Mouse (Mus musculus) left cerebral cortex, adult 2 months (tissue): Measurements from ENCODE around the gene Efhd1. TPM values are rescaled to one million over a fixed set of nuclear protein-coding genes. Genes with fewer than 3 reads are reported as not detected.

Experiments used
- DNase-seq, 2 experiments: peaks; one replicate each; pipeline ENCODE4 v3.0.0; 2021 to 2022; ENCODE audit warnings: low spot score in 2 of 2, mixed read lengths in 1 of 2; ENCODE audit errors: extremely low spot score in 1 of 2
- H3K27ac ChIP-seq: fragments of 200-600 bp; 2 replicates; pipeline ENCODE4 v1.8.1; 2022
- H3K4me3 ChIP-seq: fragments of 200-600 bp; 2 replicates; pipeline ENCODE4 v1.8.1; 2022
- CTCF ChIP-seq: fragments of 200-600 bp; IDR thresholded peaks from 2 replicates; pipeline ENCODE4 v1.8.1; 2022; ENCODE audit warnings: antibody characterized with exemption, mild to moderate bottlenecking, moderate library complexity
- intact Hi-C: fragments of 180-260 bp; cut with DNase I; formaldehyde crosslinking; loops from one replicate; pipeline ENCODE4 v1.15.1; 2025
- total RNA-seq, 2 experiments: library from RNA; stranded (reverse); gene quantifications; 2 replicates each; pipeline ENCODE4 v1.2.3; 2021

The Efhd1 gene
- total RNA-seq, 2 experiments from 2014 or later, result 10.0 to 11.0 TPM

DNA sequence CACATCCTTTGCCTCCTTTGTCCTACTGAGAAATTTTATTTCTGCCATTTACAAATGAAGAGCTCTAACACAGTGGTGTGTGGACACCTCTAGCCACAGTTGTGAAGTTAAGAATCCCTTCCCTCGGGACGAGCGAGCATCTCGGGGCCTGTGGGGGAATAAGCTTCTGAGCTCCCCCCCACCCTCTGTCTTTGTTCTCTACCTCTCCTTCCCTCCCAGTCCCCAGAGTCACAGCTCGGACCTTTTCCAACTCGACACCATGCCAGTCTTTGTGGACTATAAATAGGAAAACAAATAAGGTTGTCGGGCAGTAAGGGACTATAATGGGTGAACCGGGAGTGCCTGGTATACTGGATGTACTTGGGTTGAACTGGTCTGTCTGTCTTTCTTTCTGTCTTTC, 27.3 kb downstream of the Efhd1 start:
- TF ChIP-seq CTCF, result no peak
- H3K27ac ChIP-seq, result no peak overlapping the region
- DNase-seq, result no peak
- intact Hi-C loops, result no loop called here
- no peak overlapping the region for H3K4me3 ChIP-seq

DNA sequence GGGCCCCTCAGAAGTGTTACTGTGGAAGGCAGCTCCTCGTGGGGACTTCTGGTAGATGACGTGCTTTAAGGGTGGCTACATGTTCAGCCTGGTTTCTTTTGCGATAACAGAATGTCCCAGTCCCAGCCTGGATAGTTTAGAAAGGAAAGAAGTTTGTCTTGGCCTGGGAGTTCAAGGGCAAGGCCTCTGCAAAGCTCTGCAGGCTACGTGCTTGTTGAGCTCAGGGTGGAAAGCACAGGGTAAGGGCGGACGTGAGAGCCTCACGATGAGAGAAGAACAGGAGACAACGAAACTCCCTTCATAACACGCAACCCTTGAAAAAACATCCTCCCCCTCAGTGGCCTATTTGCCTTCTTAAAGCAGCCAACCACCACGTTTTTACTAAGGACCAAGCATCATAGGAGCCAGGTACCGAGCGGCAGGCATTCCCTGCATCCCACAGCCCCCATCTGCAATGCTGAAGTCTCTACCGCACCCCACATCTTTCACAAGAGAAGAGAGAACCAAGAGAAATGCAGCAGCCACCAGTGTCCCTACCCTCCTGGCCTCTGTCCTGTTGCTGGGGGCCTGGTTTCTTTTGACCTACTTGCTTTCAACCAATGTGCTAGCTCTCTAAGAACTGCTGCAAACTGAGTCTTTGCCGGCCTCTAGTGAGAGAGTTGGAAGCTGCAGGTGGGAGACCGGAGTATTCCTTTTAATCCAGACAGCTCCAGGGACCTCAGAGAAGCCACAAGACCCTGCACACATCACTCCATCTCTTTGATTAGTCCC, 28.4 kb downstream of the Efhd1 start:
- Histone ChIP-seq H3K27ac (no peak overlapping the region; the same call in 1 of the 2 replicates), H3K4me3 (no peak overlapping the region)
- TF ChIP-seq CTCF, result peak; percentile 61
- intact Hi-C loops, result loop anchor here (1.0 kb wide), 1 partner anchor 46 kb away; no protein-coding TSS in a partner anchor
- DNase-seq, result peak; percentile 24 to 46

DNA sequence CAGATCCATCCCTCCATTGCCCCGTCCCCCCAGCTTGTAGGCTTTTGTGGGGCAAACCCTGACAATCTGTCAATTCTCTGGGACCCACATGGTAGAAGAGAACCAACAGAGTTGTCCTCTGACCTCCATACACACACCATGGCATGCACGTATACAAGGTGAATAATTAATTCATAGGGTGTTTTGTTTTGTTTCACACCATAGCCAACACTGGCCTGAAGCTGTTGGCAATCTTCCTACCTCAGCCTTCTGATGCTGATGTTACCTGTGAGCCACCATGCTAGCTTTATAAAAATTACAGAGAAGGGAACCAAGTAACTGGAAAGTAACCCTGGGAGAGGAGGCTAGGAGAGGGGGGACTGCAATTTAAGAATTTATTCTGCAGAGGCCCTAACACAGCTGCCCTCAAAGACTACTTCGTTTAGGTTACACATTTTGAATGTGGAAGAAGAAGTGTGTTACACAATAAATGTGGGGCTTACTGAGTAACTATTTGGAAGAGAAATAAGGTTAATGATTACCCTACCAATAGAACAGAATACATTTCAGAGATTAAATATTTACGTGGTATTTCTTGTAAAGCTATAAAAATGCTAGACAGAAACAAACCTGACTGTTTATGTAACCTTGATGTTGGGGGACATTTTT, 30.0 kb downstream of the Efhd1 start:
- Histone ChIP-seq H3K4me3 (no peak overlapping the region), H3K27ac (no peak overlapping the region)
- DNase-seq, result no peak
- no peak for TF ChIP-seq CTCF
- intact Hi-C loops, result no loop called here

DNA sequence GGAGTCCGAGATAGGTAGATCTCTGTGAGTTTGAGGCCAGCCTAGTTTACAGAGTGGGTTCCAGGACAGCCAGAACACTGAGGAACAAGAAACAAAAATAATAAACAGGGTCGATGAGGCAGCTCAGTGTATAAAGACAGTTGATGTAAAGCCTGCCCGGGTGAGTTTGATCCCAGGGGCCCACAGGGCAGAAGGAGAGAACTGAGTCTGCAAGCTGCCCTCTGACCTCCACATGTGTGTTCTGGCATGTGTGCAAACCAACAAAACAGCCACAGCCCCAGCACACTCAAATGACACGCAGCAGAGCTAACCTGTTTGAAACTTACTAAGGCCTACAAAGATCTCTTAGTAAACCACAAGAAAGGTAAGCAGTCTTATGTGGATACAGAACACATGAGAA, 30.8 kb downstream of the Efhd1 start:
- intact Hi-C loops, result no loop called here

DNA sequence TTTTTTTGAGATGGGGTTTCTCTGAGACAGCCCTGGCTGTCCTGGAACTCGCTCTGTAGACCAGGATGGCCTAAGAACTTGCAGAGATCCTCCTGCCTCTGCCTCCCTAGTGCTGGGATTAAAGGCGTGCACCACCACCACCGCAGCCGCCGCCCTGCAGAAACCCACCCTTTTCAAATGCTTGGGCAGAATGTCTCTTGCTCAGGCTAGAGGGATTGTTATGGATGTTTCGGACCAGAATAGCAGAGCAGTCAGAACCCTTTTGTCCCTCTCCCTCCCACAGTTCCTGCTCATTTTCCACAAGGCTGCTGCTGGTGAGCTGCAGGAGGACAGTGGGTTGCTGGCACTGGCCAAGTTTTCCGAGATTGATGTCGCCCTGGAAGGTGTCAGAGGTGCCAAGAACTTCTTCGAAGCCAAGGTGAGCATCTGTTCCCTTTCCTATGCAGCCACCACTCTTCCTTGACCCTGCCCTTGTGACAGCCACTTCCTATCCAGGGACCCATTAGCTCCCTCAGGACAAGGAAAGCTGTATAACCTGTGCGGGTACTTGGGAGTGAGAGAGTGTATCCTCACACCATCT, 33.3 kb downstream of the Efhd1 start:
- no peak for TF ChIP-seq CTCF
- intact Hi-C loops, result no loop called here
- DNase-seq, result no peak
- no peak overlapping the region for H3K27ac ChIP-seq
- H3K4me3 ChIP-seq, result no peak overlapping the region

More for the DNA sequence above, 30.8 kb downstream of the Efhd1 start:
- no peak for DNase-seq
- no peak overlapping the region for H3K27ac ChIP-seq
- TF ChIP-seq CTCF, result no peak
- H3K4me3 ChIP-seq, result no peak overlapping the region

DNA sequence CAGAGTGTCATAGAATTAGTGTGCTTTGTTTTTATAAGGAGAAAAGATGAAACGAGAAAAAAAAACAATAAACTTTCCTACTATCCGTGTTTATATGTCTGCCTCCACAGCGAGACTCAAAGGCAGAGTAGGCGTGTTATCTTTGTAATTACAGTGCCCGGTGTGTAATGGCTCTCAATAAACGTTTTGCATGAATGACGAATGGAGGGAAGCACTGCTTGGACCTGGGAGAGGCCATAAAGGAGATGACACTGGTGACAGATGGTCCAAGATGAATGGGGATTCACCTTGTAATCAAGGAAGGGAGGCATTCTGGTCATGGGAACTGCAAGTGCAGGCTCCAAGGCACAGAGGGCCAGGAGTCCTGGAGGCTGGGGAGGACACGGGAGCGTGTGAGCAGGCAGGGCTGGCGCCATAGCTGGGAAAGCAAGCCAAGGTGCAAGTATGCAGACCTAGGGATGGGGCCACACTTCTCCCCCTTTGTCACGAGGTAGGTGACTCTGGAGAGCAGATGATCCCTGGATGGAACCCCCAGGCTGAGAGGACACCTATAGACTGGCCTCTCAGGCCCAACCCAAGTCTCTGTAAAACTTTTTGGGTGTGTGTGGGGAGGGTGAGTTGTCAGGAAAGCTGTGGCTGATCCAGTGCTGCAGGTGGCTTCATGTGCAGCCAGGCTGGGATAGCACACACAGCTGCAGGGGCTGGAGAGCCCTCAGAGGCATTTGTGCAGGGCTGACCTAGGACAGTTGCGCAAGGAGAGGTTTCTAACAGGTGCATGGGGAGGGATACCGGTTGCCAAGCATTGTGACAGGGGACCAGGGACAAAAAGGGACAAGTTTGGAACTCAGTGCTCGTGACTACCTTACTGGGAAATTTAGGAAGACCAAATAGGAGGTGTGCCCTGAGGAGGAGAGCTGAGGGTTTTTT, 36.5 kb downstream of the Efhd1 start:
- Histone ChIP-seq H3K4me3 (no peak overlapping the region), H3K27ac (no peak overlapping the region)
- TF ChIP-seq CTCF, result no peak
- DNase-seq, result no peak
- intact Hi-C loops, result no loop called here

DNA sequence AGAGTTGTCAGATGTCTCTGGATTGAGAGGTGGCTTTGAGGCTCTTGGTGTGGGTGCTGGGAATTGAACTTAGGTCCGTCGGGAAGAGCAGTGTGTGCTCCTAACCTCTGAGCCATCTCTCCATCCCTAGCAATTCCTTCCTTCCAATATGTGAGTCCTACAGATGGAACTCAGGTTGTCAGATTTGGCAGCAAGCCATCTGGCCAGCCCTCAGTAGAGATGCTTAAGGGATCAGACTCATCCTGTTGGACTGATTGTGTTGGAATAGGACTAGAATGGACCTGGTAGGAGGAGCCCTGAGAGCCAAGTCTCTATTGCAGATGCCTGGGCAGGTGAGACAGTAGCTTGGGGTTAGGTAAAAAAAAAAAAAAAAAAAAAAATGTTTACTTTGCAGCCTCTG, 37.8 kb downstream of the Efhd1 start:
- intact Hi-C loops, result no loop called here
- no peak for TF ChIP-seq CTCF
- no peak overlapping the region for H3K4me3 ChIP-seq
- DNase-seq, result no peak
- H3K27ac ChIP-seq, result no peak overlapping the region

DNA sequence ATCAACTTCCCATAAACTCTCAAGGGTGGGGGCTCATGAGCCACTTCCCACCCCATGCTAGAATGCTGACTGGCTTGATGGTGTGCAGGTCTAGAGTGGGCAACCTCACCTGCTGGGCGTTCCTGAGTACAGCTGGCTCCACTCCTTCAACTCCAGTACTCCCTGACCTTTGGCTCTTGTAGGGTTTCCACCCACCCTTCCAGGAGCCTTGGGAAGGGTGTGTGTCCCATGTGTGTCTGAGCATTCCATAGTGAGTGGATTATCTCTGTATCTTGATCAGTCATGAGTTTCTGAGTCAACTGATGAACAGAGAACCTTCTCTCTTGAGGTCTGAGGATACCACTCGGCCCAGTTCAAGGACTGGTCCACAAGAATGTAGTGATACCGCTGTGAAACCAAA, 44.8 kb downstream of the Efhd1 start:
- intact Hi-C loops, result no loop called here
- TF ChIP-seq CTCF, result no peak
- Histone ChIP-seq H3K4me3 (no peak overlapping the region), H3K27ac (no peak overlapping the region)
- no peak for DNase-seq

DNA sequence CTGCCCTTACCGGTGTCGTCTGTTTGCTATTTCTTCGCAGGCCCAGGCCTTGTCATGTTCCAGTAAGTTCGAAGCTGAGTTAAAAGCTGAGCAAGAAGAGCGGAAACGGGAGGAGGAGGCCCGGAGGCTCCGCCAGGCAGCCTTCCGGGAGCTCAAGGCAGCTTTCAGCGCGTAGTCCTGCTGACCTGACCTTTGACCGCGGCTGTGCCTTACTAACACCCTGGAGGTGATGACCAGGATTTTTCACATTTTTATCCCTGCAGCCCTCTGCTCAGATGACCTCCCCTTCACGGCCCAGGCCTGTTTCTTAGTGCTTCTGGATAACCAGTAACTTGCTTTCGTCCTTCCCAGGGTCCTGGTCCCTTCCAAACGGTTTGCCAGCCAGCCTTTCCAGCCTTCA, 45.5 kb downstream of the Efhd1 start:
- no peak overlapping the region for H3K4me3 ChIP-seq

DNA sequence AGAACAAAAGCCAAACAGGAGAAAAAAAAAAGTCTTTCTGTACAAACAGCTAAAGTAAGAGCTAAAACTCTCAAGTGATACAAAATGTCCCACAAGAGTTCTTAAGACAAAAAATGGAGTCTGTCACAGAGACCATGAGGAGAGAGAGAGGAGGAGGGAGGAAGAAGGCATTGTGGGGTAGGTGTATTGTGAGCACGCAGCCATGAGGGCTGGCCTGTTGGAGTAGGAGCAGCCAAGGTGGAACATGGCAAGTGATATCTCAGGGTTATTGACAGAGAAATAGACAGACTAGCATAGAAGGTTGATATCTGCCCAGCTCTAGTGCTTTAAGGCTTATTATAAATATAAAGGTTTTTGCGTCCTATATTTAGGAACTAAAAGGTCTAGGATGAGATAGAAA, 48.5 kb downstream of the Efhd1 start:
- TF ChIP-seq CTCF, result no peak
- intact Hi-C loops, result no loop called here

More for the DNA sequence above, 45.5 kb downstream of the Efhd1 start:
- intact Hi-C loops, result no loop called here
- no peak overlapping the region for H3K27ac ChIP-seq
- no peak for DNase-seq
- TF ChIP-seq CTCF, result no peak

DNA sequence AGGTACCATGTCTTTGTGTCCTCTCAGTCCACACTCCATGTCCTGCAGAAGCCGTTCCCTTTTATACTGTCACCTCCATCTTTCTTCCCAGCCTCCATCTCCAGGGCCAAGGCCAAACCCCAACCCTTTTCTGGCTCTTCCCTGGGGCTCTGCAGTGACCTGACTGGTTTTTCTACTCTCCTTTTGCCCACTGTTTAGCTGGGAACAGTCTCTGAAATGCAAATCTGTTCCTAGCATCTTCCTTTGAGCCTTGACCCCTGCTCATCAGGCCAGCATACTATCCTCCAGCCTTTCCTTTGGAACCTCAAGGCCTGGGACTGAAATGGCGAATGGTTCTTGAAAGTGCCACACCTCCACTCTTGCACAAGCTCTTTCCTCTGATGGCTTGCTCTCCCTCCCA, 49.0 kb downstream of the Efhd1 start:
- intact Hi-C loops, result no loop called here
- no peak for TF ChIP-seq CTCF

More for the DNA sequence above, 48.5 kb downstream of the Efhd1 start:
- no peak overlapping the region for H3K27ac ChIP-seq
- DNase-seq, result no peak
- no peak overlapping the region for H3K4me3 ChIP-seq

More for the DNA sequence above, 49.0 kb downstream of the Efhd1 start:
- no peak for DNase-seq
- Histone ChIP-seq H3K27ac (no peak overlapping the region), H3K4me3 (no peak overlapping the region)
